Comparison of ENCODE assay signal across 18 mouse cellular contexts in genomic region chr9:62990134-62990533, GRCm38 (mm10). TPM values are rescaled to one million over a fixed set of nuclear protein-coding genes. Genes with fewer than 3 reads are reported as not detected.
DNase-seq lines count a peak whose midpoint lies in the region; TF ChIP-seq lines count a peak whose summit lies in the region.
"Had no signal": no experiment of that assay in that cellular context is flagged by ENCODE, and none has a peak within 500 bp of the region (broad histone marks: within the 10 kb centered on the region; RNA-seq: fewer than 3 reads in every experiment).

No protein-coding gene starts in this region.

- peaks cover under 1 to 5% of the 10 kb centered on the region in 2 experiments for H3K27me3 ChIP-seq in MEL (ENCODE audit: control insufficient read depth in 1 of 2, insufficient read depth in 2 of 2, low read length in 2 of 2)
- H3K27me3 ChIP-seq: CH12.LX, Patski had no signal

- no peak overlapping the region for H3K4me3 ChIP-seq in MEL (ENCODE audit: control insufficient read depth in 1 of 2, insufficient read depth in 1 of 2, low read depth in 2 of 2, low read length in 2 of 2)

- no peaks in the 10 kb centered on the region for H3K79me2 ChIP-seq in MEL (ENCODE audit: control insufficient read depth, insufficient read depth, low read length, poor library complexity)

- peak; percentile 71 for DNase-seq in heart, adult 11 months
- DNase-seq in heart, postnatal 36 days, result no peak
- peak; percentile 51 for DNase-seq in MEL (ENCODE audit: low read depth, low spot score)
- DNase-seq in left cerebral cortex, adult 11 months (ENCODE audit: low spot score), result no peak
- DNase-seq: adrenal gland, adult 2 months; adrenal gland, adult 8-10 months; adrenal gland, postnatal 10 days; adrenal gland, postnatal 14 days; adrenal gland, postnatal 25 days; adrenal gland, postnatal 36 days; B cell, adult 2 months; cerebellum, adult 11 months; cerebellum, adult 11-12 months; cerebellum, adult 18-20 months; cerebellum, adult 2 months had no signal

- H3K27ac ChIP-seq in MEL (ENCODE audit: control insufficient read depth, low read depth, low read length), result no peak overlapping the region

- TF ChIP-seq POLR2A in MEL (IDR thresholded peaks at IDR 0.05; ENCODE audit: control insufficient read depth in 1 of 2, insufficient read depth in 1 of 2, low read depth in 1 of 2, low read length in 2 of 2, poor library complexity in 1 of 2), result no peak

- TF ChIP-seq RAD21 in MEL (IDR thresholded peaks at IDR 0.05; ENCODE audit: low read depth, low read length), result no peak

- no peak overlapping the region for H3K9ac ChIP-seq in MEL (ENCODE audit: control insufficient read depth, low read depth, low read length, poor library complexity, severe bottlenecking)

- H3K4me1 ChIP-seq in MEL (ENCODE audit: control insufficient read depth in 1 of 2, insufficient read depth in 2 of 2, low read length in 2 of 2), result peaks cover 0 to 3% of the 10 kb centered on the region in 2 experiments

- TF ChIP-seq CTCF in MEL (IDR thresholded peaks at IDR 0.05 in 2 of 3, conservative IDR thresholded peaks at IDR 0.05 in 1 of 3; ENCODE audit: control insufficient read depth in 1 of 3, insufficient read depth in 1 of 3, low read depth in 2 of 3, low read length in 3 of 3, poor library complexity in 1 of 3, severe bottlenecking in 1 of 3), result no peak

- H3K36me3 ChIP-seq in MEL (ENCODE audit: control insufficient read depth in 1 of 2, insufficient read depth in 2 of 2, low read length in 2 of 2), result no peaks in the 10 kb centered on the region; a peak in 1 of 4 replicates
- H3K36me3 ChIP-seq: G1E had no signal

- no peaks in the 10 kb centered on the region for H3K9me3 ChIP-seq in MEL (replicated peaks; ENCODE audit: insufficient read depth, low read length)
- H3K9me3 ChIP-seq: G1E had no signal

- intact Hi-C loops in heart, postnatal 36 days (cut with DNase I), result no loop called here

- TF ChIP-seq EP300 in MEL (IDR thresholded peaks at IDR 0.05; ENCODE audit: low read depth in 1 of 2, low read length in 2 of 2), result peak; percentile 39 to 52; a peak in 2 of 4 replicates

TF ChIP-seq in MEL, 35 proteins besides CTCF, POLR2A, EP300 and RAD21:
- TF ChIP-seq GATA1 (IDR thresholded peaks at IDR 0.05; ENCODE audit: low read depth, low read length) (peak; percentile 68; the same call in 1 of the 2 replicates), E2F4 (IDR thresholded peaks at IDR 0.05; ENCODE audit: borderline replicate concordance, low read depth, low read length) (no peak), ETS1 (IDR thresholded peaks at IDR 0.05; ENCODE audit: low read depth, low read length) (no peak), MXI1 (IDR thresholded peaks at IDR 0.05; ENCODE audit: low read depth, low read length) (no peak), KAT2A (conservative IDR thresholded peaks at IDR 0.05; ENCODE audit: low read depth, low read length) (no peak), RCOR1 (IDR thresholded peaks at IDR 0.05; ENCODE audit: low read depth, low read length) (0 out of 2 replicates have a peak, but pooled peaks have one; percentile 11), TAL1 (IDR thresholded peaks at IDR 0.05; ENCODE audit: low read length) (no peak)

RNA-seq across cellular contexts. Expression of gene Pias1, which starts 2.4 kb away (rescaled TPM):
- 10 to 100 TPM; 22.6 to 29.4 TPM for total RNA-seq in heart, postnatal 36 days (2021)
- total RNA-seq in MEL (2012; rRNA removed), result 7.7 and 8.8 TPM in 2 replicates
- 10 to 100 TPM in 1 of 2 experiments, not detected in 1; 21.5 TPM for polyA plus RNA-seq in MEL (2012; ENCODE audit: insufficient read depth in 1 of 2, insufficient read length in 2 of 2, low read depth in 1 of 2, low replicate concordance in 2 of 2, missing spikeins in 1 of 2)

Comparison
In these comparisons a context has a peak if more than half of its experiments do, and no peak if none do; other contexts are left out.
1. DNase-seq: peak in heart, adult 11 months (single experiment) and MEL (single experiment); none in heart, postnatal 36 days (0 of 2) and left cerebral cortex, adult 11 months (single experiment).